Mouse (Mus musculus) intestine, embryonic 15.5 days (tissue): Measurements from ENCODE around the gene Il3ra. TPM values are rescaled to one million over a fixed set of nuclear protein-coding genes. Genes with fewer than 3 reads are reported as not detected.
A peak's percentile ranks its signal among the peaks of the same experiment; 100 is the strongest.

Experiments
- ATAC-seq: fragments of 200-750 bp; cut with Nextera tagmentation; 2 replicates; pipeline ENCODE4 v1.8.0; 2017; ENCODE audit warnings: moderate TSS enrichment, moderate library complexity
- H3K27ac ChIP-seq: fragments of 300-500 bp; sonication (generic); 2 replicates; pipeline ENCODE4 v1.5.1; 2015; ENCODE audit warnings: mild to moderate bottlenecking, inconsistent platforms
- H3K27me3 ChIP-seq: fragments of 300-500 bp; sonication (generic); replicated peaks from 2 replicates; pipeline ENCODE4 v1.6.1; 2015; ENCODE audit warnings: inconsistent platforms
- H3K36me3 ChIP-seq: fragments of 300-500 bp; sonication (generic); 2 replicates; pipeline ENCODE4 v1.6.1; 2015; ENCODE audit warnings: inconsistent platforms
- H3K4me1 ChIP-seq: fragments of 300-500 bp; sonication (generic); replicated peaks from 2 replicates; pipeline ENCODE4 v1.6.1; 2015; ENCODE audit warnings: inconsistent platforms
- H3K4me2 ChIP-seq: fragments of 300-500 bp; sonication (generic); replicated peaks from 2 replicates; pipeline ENCODE4 v1.6.1; 2015; ENCODE audit warnings: mild to moderate bottlenecking, inconsistent platforms
- H3K4me3 ChIP-seq: fragments of 300-500 bp; sonication (generic); replicated peaks from 2 replicates; pipeline ENCODE4 v1.5.1; 2015; ENCODE audit warnings: inconsistent platforms
- H3K9ac ChIP-seq: fragments of 300-500 bp; sonication (generic); 2 replicates; pipeline ENCODE4 v1.6.1; 2015; ENCODE audit warnings: inconsistent platforms
- H3K9me3 ChIP-seq: fragments of 300-500 bp; sonication (generic); 2 replicates; pipeline ENCODE4 v1.6.1; 2016; ENCODE audit warnings: inconsistent platforms
- WGBS: fragments of 180-500 bp; shearing (Covaris S2); methylation state at CpG from one replicate; pipeline ENCODE4 v1.1.7; 2015; 5-methylcytosine and 5-hydroxymethylcytosine counted together
- polyA plus RNA-seq: library from polyadenylated mRNA; unstranded; fragments of >200 nt; fragmentation: Nextera tagmentation; extraction: Ambion mirVana; gene quantifications from 2 replicates; pipeline ENCODE4 v1.2.1, GENCODE M21; 2015

Il3ra gene
- polyA plus RNA-seq, 1 experiment from 2014 or later: 7.1 TPM

DNA sequence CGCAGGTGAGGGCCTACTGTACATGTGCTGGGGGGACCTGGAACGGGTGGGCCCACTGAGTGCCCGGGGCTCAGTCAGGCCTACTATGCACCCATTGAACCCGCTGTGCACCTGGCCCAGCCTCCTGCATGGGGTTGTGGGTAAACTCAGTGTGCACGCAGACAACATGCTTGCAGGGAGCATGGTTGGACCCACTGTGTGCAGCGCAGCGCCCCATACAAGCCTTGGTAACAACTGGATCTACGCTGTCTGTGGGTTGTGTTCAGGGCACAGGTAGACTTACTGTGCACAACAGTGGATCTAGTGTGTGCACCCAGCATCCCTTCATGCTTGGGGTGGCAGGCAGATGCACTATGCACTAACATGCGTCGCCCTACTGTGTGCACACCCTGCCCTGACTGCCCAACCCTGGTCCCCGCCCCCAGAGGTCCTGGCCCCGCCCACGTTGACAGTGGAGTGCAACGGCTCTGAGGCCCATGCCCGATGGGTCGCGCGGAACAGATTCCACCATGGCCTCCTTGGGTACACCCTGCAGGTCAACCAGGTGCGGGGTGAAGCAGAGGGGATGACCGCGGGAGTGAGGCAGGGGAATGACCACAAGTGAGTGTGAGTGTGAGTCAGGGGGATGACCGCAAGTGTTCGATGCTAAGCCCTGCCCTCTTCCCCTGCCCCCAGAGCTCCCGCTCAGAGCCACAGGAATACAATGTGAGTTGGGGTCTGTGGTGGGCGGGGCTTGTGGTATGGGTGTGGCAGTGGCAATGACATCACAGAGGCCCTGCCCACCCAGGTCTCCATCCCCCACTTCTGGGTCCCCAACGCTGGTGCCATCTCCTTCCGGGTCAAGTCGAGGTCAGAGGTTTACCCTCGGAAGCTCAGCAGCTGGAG lies 4.4 kb downstream of the Il3ra start:
- Histone ChIP-seq H3K36me3 (peaks cover 19% of the 10 kb centered on the region), H3K27ac (no peak overlapping the region), H3K4me2 (no peak overlapping the region), H3K27me3 (no peaks in the 10 kb centered on the region), H3K4me3 (no peak overlapping the region), H3K4me1 (no peaks in the 10 kb centered on the region), H3K9me3 (peaks cover 33% of the 10 kb centered on the region), H3K9ac (no peak overlapping the region)
- no peak for ATAC-seq
- 95% methylated on average over 29 of the region's 29 CpGs for WGBS

DNA sequence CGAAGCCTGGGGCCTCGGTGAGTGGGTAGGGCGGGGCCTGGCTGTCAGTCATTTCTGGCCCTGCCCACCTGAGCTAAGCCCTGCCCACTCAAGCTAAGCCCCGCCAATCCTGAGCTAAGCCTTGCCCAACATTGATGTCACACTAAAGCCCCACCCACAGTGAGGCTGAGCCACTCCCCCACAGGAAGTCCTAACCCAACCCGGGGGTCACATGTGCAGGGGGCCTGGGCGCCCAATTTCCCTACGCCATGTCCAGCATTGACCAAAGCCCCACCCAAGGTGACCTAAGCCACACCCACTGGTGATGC lies 5.0 kb downstream of the Il3ra start:
- Histone ChIP-seq H3K27ac (no peak overlapping the region), H3K9ac (no peak overlapping the region), H3K36me3 (peaks cover 19% of the 10 kb centered on the region), H3K9me3 (peaks cover 33% of the 10 kb centered on the region), H3K27me3 (no peaks in the 10 kb centered on the region), H3K4me2 (no peak overlapping the region), H3K4me1 (no peaks in the 10 kb centered on the region), H3K4me3 (no peak overlapping the region)
- WGBS: 99% methylated on average over 7 of the region's 7 CpGs
- ATAC-seq: no peak

DNA sequence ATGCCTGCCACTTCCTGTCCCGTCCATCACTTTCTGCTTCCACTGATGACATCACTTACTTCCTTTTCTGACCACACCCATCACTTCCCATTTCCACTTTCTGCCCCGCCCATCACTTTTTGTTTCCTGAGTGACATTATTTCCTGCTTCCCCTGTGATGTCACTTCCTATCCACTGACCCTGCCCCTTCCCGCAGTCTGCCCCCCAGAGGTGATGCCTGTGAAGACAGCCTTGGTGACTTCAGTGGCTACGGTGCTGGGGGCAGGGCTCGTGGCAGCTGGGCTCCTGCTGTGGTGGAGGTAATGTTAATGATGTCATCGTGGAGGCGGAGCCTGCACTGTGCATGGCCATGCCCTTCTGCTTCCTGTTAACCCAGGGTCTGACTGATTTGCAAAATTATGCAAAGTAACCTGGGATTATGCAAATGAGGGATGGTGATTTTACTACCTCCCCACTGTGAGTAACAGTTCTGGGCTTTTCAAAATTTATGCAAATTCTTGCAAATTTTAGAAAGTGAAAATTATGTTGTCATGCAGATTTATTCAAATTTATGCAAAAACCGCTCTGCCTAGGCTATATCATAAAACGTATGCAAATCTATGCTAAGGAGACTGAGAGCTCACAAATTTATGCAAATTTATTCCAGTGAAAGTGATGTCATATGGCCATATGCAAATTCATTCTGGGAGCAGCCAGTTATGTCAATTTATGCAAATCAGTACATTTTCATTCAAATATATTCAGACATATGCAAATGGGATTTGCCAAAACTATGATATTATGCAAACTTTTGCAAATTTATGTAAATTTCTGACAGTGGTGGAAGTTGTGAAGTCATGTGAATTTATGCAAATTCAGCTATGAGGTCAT lies 5.9 kb downstream of the Il3ra start:
- H3K36me3 ChIP-seq: peaks cover 19% of the 10 kb centered on the region
- no peak overlapping the region for H3K27ac ChIP-seq
- H3K4me1 ChIP-seq: no peaks in the 10 kb centered on the region
- peaks cover 33% of the 10 kb centered on the region for H3K9me3 ChIP-seq
- WGBS: 94% methylated on average over 9 of the region's 9 CpGs
- no peaks in the 10 kb centered on the region for H3K27me3 ChIP-seq
- ATAC-seq: no peak
- no peak overlapping the region for H3K4me2 ChIP-seq
- no peak overlapping the region for H3K9ac ChIP-seq
- H3K4me3 ChIP-seq: no peak overlapping the region

DNA sequence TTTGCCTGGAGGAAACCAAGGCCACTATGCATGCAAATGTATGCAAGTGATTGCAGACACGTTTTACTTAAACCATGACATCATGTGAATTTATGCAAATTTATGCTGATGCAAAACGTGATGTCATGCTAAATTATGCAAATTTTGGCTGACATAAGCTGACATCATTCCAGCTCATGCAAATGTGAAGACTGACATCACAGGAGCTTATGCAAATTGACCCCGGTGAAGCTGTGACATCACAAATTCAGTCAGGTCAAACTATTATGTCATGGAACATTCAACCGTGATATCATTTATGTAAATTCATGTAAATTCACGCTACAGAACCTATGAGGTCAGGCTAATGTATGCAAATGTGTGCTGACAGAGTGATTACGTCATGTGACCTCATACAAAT lies 6.5 kb downstream of the Il3ra start:
- 85% methylated on average over 6 of the region's 6 CpGs for WGBS

DNA sequence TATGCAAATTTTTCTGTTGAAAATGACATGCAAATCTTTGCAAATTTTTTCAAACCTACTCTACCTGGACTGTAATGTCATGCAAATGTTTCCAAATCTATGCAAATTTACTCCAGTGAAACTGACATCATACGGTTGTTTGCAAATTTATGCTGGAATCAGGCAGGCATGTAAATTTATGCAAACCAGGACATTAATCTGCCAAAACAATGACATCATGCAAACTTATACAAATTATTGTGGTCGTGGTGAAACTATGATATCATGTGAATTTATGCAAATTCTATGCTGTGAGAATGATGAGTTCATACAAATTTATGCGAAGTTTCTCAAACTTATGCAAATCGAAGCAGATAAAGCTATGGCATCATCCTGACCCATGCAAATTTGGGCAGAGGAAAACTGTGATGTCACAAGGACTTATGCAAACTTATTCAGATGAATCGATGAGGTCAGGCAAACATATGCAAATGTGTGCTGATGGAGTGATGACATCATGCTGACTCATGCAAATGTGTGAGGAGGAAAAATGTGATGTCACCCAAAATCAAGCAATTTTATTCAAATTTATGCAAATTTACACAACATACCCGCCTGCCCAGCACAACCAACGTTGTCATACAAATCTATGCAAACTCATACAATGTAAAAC lies 7.1 kb downstream of the Il3ra start:
- no peak overlapping the region for H3K27ac ChIP-seq
- WGBS: 92% methylated on average over 7 of the region's 7 CpGs
- H3K9me3 ChIP-seq: peaks cover 24% of the 10 kb centered on the region
- H3K36me3 ChIP-seq: peaks cover 15% of the 10 kb centered on the region
- no peak overlapping the region for H3K9ac ChIP-seq
- no peaks in the 10 kb centered on the region for H3K4me1 ChIP-seq
- no peak overlapping the region for H3K4me3 ChIP-seq
- H3K4me2 ChIP-seq: no peak overlapping the region
- no peak for ATAC-seq
- H3K27me3 ChIP-seq: no peaks in the 10 kb centered on the region

More for the DNA sequence above, 6.5 kb downstream of the Il3ra start:
- H3K9me3 ChIP-seq: peaks cover 30% of the 10 kb centered on the region
- no peak for ATAC-seq
- H3K4me1 ChIP-seq: no peaks in the 10 kb centered on the region
- no peak overlapping the region for H3K9ac ChIP-seq
- no peak overlapping the region for H3K4me2 ChIP-seq
- no peaks in the 10 kb centered on the region for H3K27me3 ChIP-seq
- H3K27ac ChIP-seq: no peak overlapping the region
- H3K36me3 ChIP-seq: peaks cover 18% of the 10 kb centered on the region
- H3K4me3 ChIP-seq: no peak overlapping the region

DNA sequence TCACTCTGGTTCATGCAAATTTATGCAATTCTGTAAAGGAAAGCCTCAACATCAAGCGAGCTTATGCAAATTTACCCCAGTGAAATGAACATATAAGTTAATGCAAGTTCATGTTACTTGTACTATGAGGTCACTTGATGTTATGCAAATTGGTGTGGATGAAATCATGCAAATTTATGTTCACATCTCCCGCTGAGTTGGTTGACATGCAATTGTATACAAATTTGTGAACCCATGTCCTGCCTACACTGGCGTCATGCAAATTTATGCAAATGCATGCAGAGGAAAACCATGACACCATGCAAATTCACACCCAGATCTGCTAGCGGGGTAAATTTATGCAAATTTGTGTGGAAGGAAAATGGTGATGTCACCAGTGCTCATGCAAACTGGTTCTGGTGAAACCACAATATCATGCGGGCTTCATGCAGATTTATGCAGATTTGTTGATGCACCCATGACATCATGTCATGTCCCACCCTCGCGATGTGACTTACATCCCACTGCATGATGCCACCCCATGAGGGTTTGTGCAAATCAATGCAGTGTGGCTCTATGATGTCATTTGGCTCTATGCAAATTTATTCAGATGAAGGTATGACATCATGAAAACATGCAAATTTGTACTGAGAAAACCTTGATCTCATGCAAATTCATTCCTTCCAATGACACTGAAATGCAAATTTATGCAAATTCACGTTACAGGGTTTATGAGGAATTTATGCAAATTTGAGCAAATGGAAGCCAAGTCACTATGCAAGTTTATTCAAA lies 7.8 kb downstream of the Il3ra start:
- WGBS: 94% methylated on average over 8 of the region's 8 CpGs

DNA sequence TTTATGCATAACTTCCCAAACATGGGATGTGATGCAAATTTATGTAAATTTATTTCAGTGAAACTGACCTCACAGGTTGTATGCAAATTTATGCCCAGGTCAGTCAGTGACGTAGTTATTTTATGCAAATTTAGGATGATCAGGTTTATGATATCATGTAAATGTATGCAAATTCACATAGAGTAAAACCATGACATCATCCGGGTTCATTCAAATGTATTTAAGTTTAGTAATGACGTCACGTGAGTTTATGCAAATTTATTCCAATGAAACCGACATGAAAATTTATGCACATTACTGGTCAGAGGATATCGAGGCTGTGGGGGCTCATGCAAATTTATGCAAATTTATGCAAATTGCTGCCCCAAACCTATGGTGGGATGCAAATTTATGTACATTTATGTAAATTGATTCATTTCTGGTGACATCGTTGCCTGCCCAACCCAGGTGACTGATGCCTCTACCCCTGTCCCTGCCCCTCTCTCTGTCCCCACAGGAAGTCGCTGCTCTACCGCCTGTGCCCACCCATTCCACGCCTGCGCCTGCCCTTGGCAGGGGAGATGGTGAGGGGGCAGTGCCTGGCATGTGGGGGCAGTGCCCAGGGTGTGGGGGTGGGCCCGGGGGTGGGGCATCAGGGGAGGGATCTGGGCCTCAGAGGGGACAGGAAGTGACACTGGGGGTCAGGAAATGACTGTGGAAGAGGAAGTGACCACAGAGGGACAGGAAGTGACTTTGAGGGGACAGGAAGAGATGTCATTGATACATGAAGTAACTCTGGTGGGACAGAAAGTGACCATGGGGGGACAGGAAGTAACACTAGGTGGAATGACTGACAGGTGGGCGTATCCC lies 8.7 kb downstream of the Il3ra start:
- 94% methylated on average over 13 of the region's 13 CpGs for WGBS
- no peak for ATAC-seq
- Histone ChIP-seq H3K27me3 (no peaks in the 10 kb centered on the region), H3K4me3 (no peak overlapping the region), H3K4me2 (no peak overlapping the region), H3K9me3 (peaks cover 18% of the 10 kb centered on the region), H3K27ac (no peak overlapping the region), H3K9ac (no peak overlapping the region), H3K4me1 (no peaks in the 10 kb centered on the region), H3K36me3 (peaks cover 11% of the 10 kb centered on the region)

More for the DNA sequence above, 7.8 kb downstream of the Il3ra start:
- H3K4me1 ChIP-seq: no peaks in the 10 kb centered on the region
- H3K9ac ChIP-seq: no peak overlapping the region
- H3K4me2 ChIP-seq: no peak overlapping the region
- no peak for ATAC-seq
- no peak overlapping the region for H3K4me3 ChIP-seq
- H3K27ac ChIP-seq: no peak overlapping the region
- peaks cover 15% of the 10 kb centered on the region for H3K36me3 ChIP-seq
- H3K9me3 ChIP-seq: peaks cover 23% of the 10 kb centered on the region
- no peaks in the 10 kb centered on the region for H3K27me3 ChIP-seq

DNA sequence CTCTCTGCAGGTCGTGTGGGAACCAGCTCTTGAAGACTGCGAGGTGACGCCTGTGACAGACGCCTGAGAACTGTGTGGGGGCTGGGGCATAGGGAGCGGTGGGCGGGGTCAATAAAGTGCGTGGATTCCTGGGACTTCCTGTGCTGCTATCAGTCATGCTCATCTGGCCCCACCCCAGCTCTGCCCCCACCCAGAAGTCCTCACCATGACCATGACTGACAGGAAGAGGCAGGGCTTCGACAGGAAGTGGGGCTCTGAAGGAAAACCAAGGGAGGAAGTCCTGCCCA lies 9.2 kb downstream of the Il3ra start:
- H3K9me3 ChIP-seq: peaks cover 14% of the 10 kb centered on the region
- H3K9ac ChIP-seq: no peak overlapping the region
- ATAC-seq: peak; percentile 52
- no peaks in the 10 kb centered on the region for H3K4me1 ChIP-seq
- H3K4me2 ChIP-seq: no peak overlapping the region
- no peaks in the 10 kb centered on the region for H3K27me3 ChIP-seq
- WGBS: 90% methylated on average over 8 of the region's 8 CpGs
- no peak overlapping the region for H3K27ac ChIP-seq
- no peak overlapping the region for H3K4me3 ChIP-seq
- peaks cover 7% of the 10 kb centered on the region; the same call in 1 of the 2 replicates for H3K36me3 ChIP-seq

DNA sequence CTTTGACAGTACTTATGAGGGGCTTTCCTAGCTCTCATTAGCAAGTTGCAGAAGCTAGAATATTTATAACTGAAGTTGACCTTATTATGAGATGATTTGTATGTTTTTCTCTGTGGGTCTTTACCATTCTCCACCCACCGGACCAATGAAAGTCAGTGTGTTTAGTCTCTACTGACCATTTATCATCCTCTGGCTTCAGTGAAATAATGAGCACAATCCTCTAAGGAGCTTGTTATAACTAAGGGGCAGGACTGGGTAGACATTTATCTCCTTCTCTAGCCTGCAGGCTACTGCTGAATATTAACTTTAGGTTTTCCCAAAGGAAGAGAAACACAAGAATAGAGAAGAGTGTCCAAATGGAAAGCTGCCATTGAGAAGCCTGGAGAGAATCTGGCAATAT lies 49.5 kb downstream of the Il3ra start:
- no peak for ATAC-seq
- Histone ChIP-seq H3K27me3 (no peaks in the 10 kb centered on the region), H3K9ac (no peak overlapping the region), H3K36me3 (no peaks in the 10 kb centered on the region), H3K4me1 (no peaks in the 10 kb centered on the region), H3K4me3 (no peak overlapping the region), H3K27ac (no peak overlapping the region), H3K4me2 (no peak overlapping the region), H3K9me3 (no peaks in the 10 kb centered on the region)
- WGBS: 78% methylated on average over 1 of the region's 1 CpGs

DNA sequence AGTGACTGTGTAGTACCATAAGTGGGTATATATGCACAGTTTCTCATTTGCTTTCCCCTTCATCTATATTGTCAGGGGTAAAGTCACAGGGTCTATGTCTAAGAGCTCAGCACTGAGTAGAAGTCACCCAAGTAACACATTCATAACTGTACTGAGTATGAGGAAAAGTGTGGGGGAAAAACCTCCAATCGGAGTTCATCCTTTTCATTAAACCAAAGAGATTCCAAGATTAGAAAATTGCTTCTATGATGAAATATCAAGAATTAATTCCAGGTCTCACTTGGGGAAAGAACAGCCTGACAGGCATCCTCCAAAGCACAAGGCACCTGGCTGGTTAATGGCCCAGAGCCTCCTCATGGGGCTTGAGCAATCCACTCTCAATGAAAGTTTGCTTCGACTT lies 54.9 kb downstream of the Il3ra start, which contains the start of gene Olfr721-ps1:
Gene Olfr721-ps1, plus strand, starts transcription at position 301 of the 400 bp plus-strand sequence.
- no peak within 1 kb of the TSS for H3K4me3 ChIP-seq
- no peak within 1 kb of the TSS for H3K9ac ChIP-seq
- no peaks in the 10 kb centered on the region for H3K27me3 ChIP-seq
- 83% methylated on average over 2 of the region's 2 CpGs for WGBS
- no peak within 1 kb of the TSS for H3K4me2 ChIP-seq
- H3K36me3 ChIP-seq: no peaks in the 10 kb centered on the region
- H3K27ac ChIP-seq: no peak within 1 kb of the TSS
- no peaks in the 10 kb centered on the region for H3K9me3 ChIP-seq
- no peak for ATAC-seq
- no peaks in the 10 kb centered on the region for H3K4me1 ChIP-seq
